Mouse (Mus musculus): ENCODE results near the gene Uqcc2. TPM values are rescaled to one million over a fixed set of nuclear protein-coding genes. Genes with fewer than 3 reads are reported as not detected.

Gene Uqcc2
- polyA plus RNA-seq, 2 experiments, result 233 to 343 TPM

DNA sequence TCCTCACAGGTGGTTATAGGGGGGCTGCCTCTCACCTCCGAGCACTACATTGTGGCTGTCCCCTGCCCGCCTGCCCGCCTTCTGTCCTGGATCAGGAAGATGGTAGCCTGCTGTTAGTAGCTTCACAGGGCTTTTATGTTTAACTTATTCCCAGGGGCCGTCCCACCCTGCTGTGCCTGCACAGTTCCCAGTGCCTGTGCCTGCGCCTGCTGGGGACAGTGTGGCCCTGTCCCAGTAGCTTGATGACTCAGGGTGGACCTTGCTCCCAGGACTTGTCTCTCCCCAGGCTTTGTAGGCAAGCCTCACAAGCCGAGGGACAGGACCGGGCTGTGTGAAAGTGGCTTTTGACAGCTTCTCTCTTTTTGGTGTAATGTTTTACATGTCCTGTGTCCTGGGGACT is 11.9 kb downstream of the Uqcc2 start:
- Histone ChIP-seq H3K4me2 (replicated peaks; ENCODE audit: low read depth, low read length, severe bottlenecking) (no peak overlapping the region), H3K9ac (ENCODE audit: low read depth, low read length, severe bottlenecking) (no peak overlapping the region), H3K4me1 (ENCODE audit: control insufficient read depth, insufficient read depth, low read length) (peaks cover 10% of the 10 kb centered on the region), H3K27ac (replicated peaks; ENCODE audit: low read depth, low read length) (no peak overlapping the region), H3K9me3 (ENCODE audit: control insufficient read depth, low read length) (no peaks in the 10 kb centered on the region), H3K4me3 (replicated peaks; ENCODE audit: low read length) (no peak overlapping the region), H3K27me3 (ENCODE audit: control insufficient read depth, insufficient read depth, low read length) (no peaks in the 10 kb centered on the region), H3K36me3 (ENCODE audit: control insufficient read depth, insufficient read depth, low read length) (peaks cover 52% of the 10 kb centered on the region)
- TF ChIP-seq POLR2A (IDR thresholded peaks at IDR 0.05; ENCODE audit: borderline replicate concordance, extremely low read depth, insufficient read depth, insufficient read length), result no peak
- DNase-seq (ENCODE audit: low spot score), result no peak
- no peak for ATAC-seq (ENCODE audit: low FRiP score, low read depth)
- WGBS, result 74% methylated on average over 7 of the region's 7 CpGs

DNA sequence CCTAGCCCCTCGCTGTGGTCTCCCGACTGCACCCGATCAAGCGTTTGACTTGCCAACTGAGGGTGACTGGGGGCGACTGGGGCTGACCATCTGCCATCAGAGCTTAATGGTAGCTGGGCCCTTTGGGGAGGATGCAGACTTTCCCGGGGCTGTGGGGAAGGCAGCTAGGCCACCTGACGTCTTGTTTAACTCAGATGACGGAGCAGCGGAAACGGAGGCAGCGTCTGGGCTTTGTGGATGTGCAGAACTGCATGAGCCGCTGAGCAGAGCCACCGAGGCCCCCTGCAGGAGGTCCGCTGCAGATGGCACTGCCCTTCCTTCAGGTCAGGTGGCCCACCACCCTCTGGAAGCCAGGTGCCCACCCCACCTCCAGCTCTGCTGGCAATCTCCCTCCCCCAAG is 12.4 kb downstream of the Uqcc2 start:
- no peak for DNase-seq (ENCODE audit: low spot score)
- ATAC-seq (ENCODE audit: low FRiP score, low read depth), result no peak
- Histone ChIP-seq H3K36me3 (ENCODE audit: control insufficient read depth, insufficient read depth, low read length) (peaks cover 52% of the 10 kb centered on the region), H3K9me3 (ENCODE audit: control insufficient read depth, low read length) (no peaks in the 10 kb centered on the region), H3K4me3 (replicated peaks; ENCODE audit: low read length) (no peak overlapping the region), H3K27me3 (ENCODE audit: control insufficient read depth, insufficient read depth, low read length) (no peaks in the 10 kb centered on the region), H3K9ac (ENCODE audit: low read depth, low read length, severe bottlenecking) (no peak overlapping the region), H3K4me1 (ENCODE audit: control insufficient read depth, insufficient read depth, low read length) (peaks cover 10% of the 10 kb centered on the region), H3K27ac (replicated peaks; ENCODE audit: low read depth, low read length) (no peak overlapping the region), H3K4me2 (replicated peaks; ENCODE audit: low read depth, low read length, severe bottlenecking) (no peak overlapping the region)
- TF ChIP-seq POLR2A (IDR thresholded peaks at IDR 0.05; ENCODE audit: borderline replicate concordance, extremely low read depth, insufficient read depth, insufficient read length), result no peak
- WGBS, result 49% methylated on average over 14 of the region's 14 CpGs

DNA sequence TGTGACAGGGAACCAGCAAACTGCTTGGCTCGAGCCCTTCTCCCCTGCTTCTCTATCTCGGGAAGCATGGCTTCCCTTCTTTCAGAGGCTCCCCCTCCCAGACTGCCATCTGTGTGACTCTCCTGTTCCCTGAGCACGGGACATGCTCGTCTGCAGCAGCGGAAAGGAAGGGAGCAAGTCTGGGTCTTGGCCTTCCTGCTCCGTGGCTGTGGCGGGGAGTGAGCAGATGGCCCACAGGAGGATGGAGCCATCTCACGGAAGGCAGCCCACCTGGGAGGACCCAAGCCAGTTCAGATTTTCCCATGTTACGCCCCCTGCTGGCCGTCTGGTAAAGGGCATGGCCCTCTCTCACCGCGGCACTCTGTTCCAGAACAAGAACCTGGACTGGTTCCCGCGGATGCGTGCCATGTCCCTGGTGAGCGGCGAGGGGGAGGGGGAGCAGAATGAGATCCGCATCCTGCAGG is 13.1 kb downstream of the Uqcc2 start:
- TF ChIP-seq POLR2A (IDR thresholded peaks at IDR 0.05; ENCODE audit: borderline replicate concordance, extremely low read depth, insufficient read depth, insufficient read length), result no peak
- H3K9me3 ChIP-seq (ENCODE audit: control insufficient read depth, low read length), result no peaks in the 10 kb centered on the region
- peaks cover 10% of the 10 kb centered on the region for H3K4me1 ChIP-seq (ENCODE audit: control insufficient read depth, insufficient read depth, low read length)
- no peaks in the 10 kb centered on the region for H3K27me3 ChIP-seq (ENCODE audit: control insufficient read depth, insufficient read depth, low read length)
- WGBS, result 16% methylated on average over 18 of the region's 18 CpGs
- peaks cover 54% of the 10 kb centered on the region for H3K36me3 ChIP-seq (ENCODE audit: control insufficient read depth, insufficient read depth, low read length)
- no peak overlapping the region for H3K9ac ChIP-seq (ENCODE audit: low read depth, low read length, severe bottlenecking)
- no peak overlapping the region; the same call in 1 of the 2 replicates for H3K4me2 ChIP-seq (replicated peaks; ENCODE audit: low read depth, low read length, severe bottlenecking)
- ATAC-seq (ENCODE audit: low FRiP score, low read depth) (peak; percentile 35; the same call in 1 of the 2 replicates), DNase-seq (ENCODE audit: low spot score) (peak; percentile 45)
- H3K27ac ChIP-seq (replicated peaks; ENCODE audit: low read depth, low read length), result no peak overlapping the region; the same call in 1 of the 2 replicates
- no peak overlapping the region for H3K4me3 ChIP-seq (replicated peaks; ENCODE audit: low read length)

DNA sequence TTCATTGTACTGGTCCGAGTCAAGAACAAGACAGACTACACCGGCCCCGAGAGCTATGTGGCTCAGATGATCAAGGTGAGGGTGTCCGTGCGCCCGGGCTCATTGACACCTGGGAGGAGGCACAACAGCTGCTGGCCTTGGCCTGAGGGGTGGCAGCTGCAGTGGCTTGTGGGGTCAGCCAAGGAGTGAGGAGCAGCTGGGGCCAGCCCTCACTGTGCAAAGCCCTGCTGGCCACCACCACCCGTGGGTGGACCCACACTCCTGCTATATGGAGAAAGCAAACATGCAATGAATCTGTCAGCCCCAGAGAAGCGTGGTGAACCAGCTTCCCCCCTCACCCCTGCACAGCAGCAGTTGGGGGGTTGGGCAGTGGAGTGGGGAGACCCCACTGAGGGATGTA is 13.8 kb downstream of the Uqcc2 start:
- Histone ChIP-seq H3K9ac (ENCODE audit: low read depth, low read length, severe bottlenecking) (no peak overlapping the region), H3K36me3 (ENCODE audit: control insufficient read depth, insufficient read depth, low read length) (peaks cover 49% of the 10 kb centered on the region), H3K27ac (replicated peaks; ENCODE audit: low read depth, low read length) (no peak overlapping the region), H3K27me3 (ENCODE audit: control insufficient read depth, insufficient read depth, low read length) (no peaks in the 10 kb centered on the region), H3K4me3 (replicated peaks; ENCODE audit: low read length) (no peak overlapping the region), H3K4me1 (ENCODE audit: control insufficient read depth, insufficient read depth, low read length) (peaks cover 10% of the 10 kb centered on the region), H3K9me3 (ENCODE audit: control insufficient read depth, low read length) (no peaks in the 10 kb centered on the region), H3K4me2 (replicated peaks; ENCODE audit: low read depth, low read length, severe bottlenecking) (no peak overlapping the region)
- DNase-seq (ENCODE audit: low spot score) (no peak), ATAC-seq (ENCODE audit: low FRiP score, low read depth) (no peak)
- 71% methylated on average over 8 of the region's 8 CpGs for WGBS
- no peak for TF ChIP-seq POLR2A (IDR thresholded peaks at IDR 0.05; ENCODE audit: borderline replicate concordance, extremely low read depth, insufficient read depth, insufficient read length)

DNA sequence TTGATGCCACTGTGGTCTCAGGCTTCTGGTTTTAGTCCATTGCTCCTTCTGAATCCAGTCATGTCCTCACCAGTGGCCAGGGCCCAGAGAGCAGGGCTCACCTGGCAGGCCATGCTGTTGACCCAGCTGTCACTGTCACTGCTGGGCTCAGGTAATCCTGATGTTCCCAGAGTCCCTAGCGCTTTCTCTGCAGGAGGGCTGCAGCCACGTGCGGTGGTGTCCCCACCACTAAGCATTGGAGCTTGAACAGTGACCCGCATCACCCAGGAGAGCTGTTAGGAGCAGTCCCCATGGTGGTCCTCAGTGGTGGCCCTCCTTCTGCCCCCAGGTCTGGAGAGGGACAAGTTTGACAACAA is 14.2 kb downstream of the Uqcc2 start:
- H3K9ac ChIP-seq (ENCODE audit: low read depth, low read length, severe bottlenecking), result no peak overlapping the region
- WGBS, result 85% methylated on average over 4 of the region's 4 CpGs
- no peaks in the 10 kb centered on the region for H3K9me3 ChIP-seq (ENCODE audit: control insufficient read depth, low read length)
- TF ChIP-seq POLR2A (IDR thresholded peaks at IDR 0.05; ENCODE audit: borderline replicate concordance, extremely low read depth, insufficient read depth, insufficient read length), result no peak
- H3K27me3 ChIP-seq (ENCODE audit: control insufficient read depth, insufficient read depth, low read length), result no peaks in the 10 kb centered on the region
- H3K27ac ChIP-seq (replicated peaks; ENCODE audit: low read depth, low read length), result no peak overlapping the region
- DNase-seq (ENCODE audit: low spot score), result no peak
- H3K4me1 ChIP-seq (ENCODE audit: control insufficient read depth, insufficient read depth, low read length), result peaks cover 10% of the 10 kb centered on the region
- no peak for ATAC-seq (ENCODE audit: low FRiP score, low read depth)
- no peak overlapping the region for H3K4me3 ChIP-seq (replicated peaks; ENCODE audit: low read length)
- H3K4me2 ChIP-seq (replicated peaks; ENCODE audit: low read depth, low read length, severe bottlenecking), result no peak overlapping the region
- peaks cover 47% of the 10 kb centered on the region for H3K36me3 ChIP-seq (ENCODE audit: control insufficient read depth, insufficient read depth, low read length)
